Mouse (Mus musculus) splenic B cell, adult 2 months (primary cell): Measurements from ENCODE around the gene Trpm2.
"Not testable (repeated sequence)": the region's sequence is repeated elsewhere in the genome, so short reads cannot be mapped to it uniquely, and the experiment has no call there.

Source experiments
- DNase-seq: peaks from one replicate; pipeline ENCODE4 v3.0.0-alpha.2; 2011; ENCODE audit warnings: low read depth, low spot score
- H3K27me3 ChIP-seq: 2 replicates; pipeline ENCODE4 v1.6.1; 2012; ENCODE audit warnings: mild to moderate bottlenecking, low read length, moderate library complexity, mixed read lengths; ENCODE audit not compliant: control insufficient read depth, poor library complexity, insufficient read depth, severe bottlenecking
- H3K36me3 ChIP-seq: 2 replicates; pipeline ENCODE4 v1.6.1; 2012; ENCODE audit warnings: mild to moderate bottlenecking, low read length, moderate library complexity, mixed read lengths; ENCODE audit not compliant: control insufficient read depth, poor library complexity, insufficient read depth, severe bottlenecking

Gene Trpm2

GRCm38 (mm10) chr10:77970481-77970880 is at the start of gene Trpm2:
TSS of gene Trpm2 (minus strand) at chr10:77970563.
- Histone ChIP-seq H3K36me3 (no peaks in the 10 kb centered on the region; the same call in 1 of the 2 replicates), H3K27me3 (no peaks in the 10 kb centered on the region)
- peak; percentile 53 for DNase-seq

DNA sequence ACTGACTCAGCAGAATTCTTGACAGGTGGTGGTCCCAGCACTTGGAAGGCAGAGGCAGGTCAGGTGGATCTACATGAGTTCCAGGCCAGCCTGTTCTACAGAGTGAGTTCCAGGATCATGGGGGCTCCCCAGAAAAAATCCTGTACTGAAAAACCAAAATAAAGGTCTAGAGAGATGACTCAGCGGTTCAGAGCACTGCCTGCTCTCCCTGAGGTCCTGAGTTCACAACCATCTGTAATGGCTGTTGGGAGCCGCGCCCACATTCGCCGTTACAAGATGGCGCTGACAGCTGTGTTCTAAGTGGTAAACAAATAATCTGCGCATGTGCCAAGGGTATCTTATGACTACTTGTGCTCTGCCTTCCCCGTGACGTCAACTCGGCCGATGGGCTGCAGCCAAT is 49.6 kb upstream of the Trpm2 start:
- H3K27me3 ChIP-seq, H3K36me3 ChIP-seq, DNase-seq: not testable (repeated sequence)

DNA sequence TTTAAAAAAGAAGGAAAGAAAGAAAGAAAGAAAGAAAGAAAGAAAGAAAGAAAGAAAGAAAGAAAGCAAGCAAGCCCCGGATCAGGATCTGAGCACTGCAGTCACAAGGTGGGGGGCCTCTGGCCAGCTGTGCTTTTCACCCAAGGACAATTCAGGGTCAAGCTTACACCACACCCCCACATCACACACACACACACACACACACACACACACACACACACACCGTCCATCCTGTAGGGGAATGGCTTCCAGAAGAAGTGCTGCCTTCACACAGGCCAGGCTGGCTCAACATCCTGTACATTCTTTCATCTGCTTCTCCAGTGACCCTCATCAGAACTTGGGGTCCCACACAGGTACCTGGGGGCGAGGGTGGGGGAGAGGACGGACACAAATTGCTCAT is 48.9 kb upstream of the Trpm2 start:
- no peak for DNase-seq
- no peaks in the 10 kb centered on the region for H3K27me3 ChIP-seq
- no peaks in the 10 kb centered on the region for H3K36me3 ChIP-seq

DNA sequence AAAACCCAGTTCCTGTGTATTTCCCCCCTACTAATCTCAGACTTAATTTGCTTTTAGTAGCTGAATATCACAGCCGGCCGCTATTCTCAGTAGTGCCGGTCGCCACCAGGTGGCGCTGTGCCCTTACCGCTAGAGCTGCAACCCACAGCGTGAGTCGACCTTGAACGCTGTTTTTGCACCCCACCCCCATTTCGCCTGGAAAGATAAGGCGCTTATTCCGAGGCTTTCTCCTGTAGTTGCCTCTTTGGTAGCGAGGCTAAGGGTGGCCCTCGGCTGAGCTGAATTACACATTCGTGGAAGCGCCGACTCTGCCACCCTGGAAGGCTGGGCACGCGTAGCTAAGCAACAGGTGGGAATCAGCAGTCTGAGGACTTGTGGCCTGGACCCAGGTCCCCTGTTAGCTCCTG is 48.4 kb upstream of the Trpm2 start:
- peak; percentile 90 for DNase-seq
- Histone ChIP-seq H3K36me3 (no peaks in the 10 kb centered on the region), H3K27me3 (no peaks in the 10 kb centered on the region)

DNA sequence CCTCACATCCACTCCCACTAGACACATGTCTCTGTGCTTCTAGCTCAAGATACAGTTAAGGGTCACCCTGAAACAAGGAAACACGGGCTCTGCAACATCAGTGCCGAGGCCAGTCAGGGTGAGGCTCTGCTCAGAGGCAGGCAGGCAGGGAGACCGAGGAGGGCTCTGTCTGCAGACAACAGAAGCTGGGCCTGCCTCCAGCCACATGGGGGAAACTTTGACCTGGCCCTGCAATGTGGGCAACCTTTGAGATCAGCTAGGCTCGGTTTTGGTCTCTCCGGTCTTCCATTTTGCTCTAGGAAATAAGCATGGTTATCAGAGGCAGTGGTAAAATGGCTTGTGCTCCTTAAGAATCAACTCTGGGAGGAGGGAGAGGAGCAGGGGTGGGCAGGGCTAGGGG is 46.0 kb upstream of the Trpm2 start:
- Histone ChIP-seq H3K27me3 (no peaks in the 10 kb centered on the region), H3K36me3 (no peaks in the 10 kb centered on the region)
- no peak for DNase-seq

DNA sequence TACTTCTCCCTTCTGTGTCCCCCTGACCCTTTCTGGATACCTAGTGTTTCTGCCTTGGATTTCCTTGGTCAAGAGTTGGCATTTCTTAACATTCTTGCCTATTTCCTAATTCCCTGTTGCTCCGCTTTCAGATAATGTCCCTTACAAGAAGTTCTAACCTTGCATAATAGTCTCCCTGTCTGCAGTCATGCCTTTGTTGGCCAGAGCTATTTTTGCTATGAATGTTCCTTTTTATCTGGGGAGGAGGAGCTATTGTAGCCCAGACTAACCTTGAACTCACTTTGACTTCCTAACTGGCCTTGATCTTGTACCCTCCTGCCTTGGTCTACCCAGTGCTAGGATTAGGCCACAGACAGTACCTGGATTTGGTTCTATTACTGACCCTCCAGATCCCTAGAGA is 45.1 kb upstream of the Trpm2 start:
- no peaks in the 10 kb centered on the region for H3K27me3 ChIP-seq
- DNase-seq = no peak
- no peaks in the 10 kb centered on the region for H3K36me3 ChIP-seq

GRCm38 (mm10) chr10:78012661-78013495 is 42.5 kb upstream of the Trpm2 start:
- no peaks in the 10 kb centered on the region for H3K27me3 ChIP-seq
- DNase-seq = no peak
- H3K36me3 ChIP-seq = no peaks in the 10 kb centered on the region

DNA sequence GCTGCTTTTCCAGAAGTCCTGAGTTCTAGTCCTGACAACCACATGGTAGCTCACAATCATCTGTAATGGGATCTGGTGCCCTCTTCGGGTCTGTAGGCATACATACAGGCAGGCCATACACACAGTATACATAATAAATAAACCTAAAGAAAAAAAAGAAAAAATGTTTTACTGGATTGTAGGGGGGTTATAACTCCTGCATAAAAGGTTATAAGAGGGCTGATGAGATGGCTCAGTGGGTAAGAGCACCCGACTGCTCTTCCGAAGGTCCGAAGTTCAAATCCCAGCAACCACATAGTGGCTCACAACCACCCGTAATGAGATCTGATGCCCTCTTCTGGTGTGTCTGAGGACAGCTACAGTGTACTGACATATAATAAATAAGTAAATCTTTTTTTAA is 40.8 kb upstream of the Trpm2 start:
- not testable (repeated sequence) for DNase-seq

DNA sequence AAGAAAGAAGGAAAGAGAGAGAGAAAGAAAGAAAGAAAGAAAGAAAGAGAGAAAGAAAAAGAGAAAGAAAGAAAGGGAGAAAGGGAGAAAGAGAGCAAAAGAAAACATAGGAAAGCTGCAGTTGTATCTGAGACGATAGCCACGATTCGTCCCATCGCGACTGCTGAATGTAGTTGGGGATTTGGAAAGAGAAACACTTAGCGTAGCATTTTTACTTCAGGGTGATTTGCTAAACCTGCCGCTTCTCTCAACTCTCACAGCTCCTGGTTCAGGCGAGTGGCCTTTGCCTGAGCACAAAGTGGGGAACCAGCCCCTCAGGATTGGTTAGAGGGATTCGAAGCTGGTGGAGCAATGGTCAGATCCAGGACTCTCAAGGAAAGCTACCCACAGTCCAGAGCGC is 40.0 kb upstream of the Trpm2 start:
- Histone ChIP-seq H3K36me3 (no peaks in the 10 kb centered on the region), H3K27me3 (no peaks in the 10 kb centered on the region)
- no peak for DNase-seq

More for the DNA sequence above, 40.8 kb upstream of the Trpm2 start:
- H3K36me3 ChIP-seq, H3K27me3 ChIP-seq: not testable (repeated sequence)

DNA sequence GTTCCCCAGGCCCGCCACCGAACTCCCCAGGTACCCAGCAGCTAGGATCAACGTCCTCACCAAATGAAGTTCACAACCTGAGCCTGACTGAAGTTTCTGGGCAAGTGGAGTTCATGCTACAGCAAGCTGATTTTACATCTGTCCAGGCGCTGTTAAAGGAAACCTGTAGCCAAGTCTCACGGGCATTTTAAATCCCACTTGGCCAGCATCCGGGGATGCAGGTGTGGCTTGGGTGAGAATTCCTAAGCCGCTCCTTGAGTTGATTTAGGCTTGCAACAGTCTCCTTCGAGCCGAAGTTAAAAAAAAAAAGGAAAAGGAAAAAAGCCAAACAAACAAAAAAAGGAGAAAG is 39.6 kb upstream of the Trpm2 start, which contains the start of gene Pfkl:
Gene Pfkl, minus strand, starts transcription at position 139 of the 349 bp plus-strand sequence.
- Histone ChIP-seq H3K27me3 (no peaks in the 10 kb centered on the region), H3K36me3 (no peaks in the 10 kb centered on the region)
- DNase-seq = no peak

- Histone ChIP-seq H3K27me3 (no peaks in the 10 kb centered on the region), H3K36me3 (no peaks in the 10 kb centered on the region; the same call in 1 of the 2 replicates)
- peak; percentile 97 for DNase-seq
These were observed 39.0 kb upstream of the Trpm2 start for GRCm38 (mm10) chr10:78009184-78009944.

- DNase-seq = no peak
These were observed 37.8 kb upstream of the Trpm2 start for GRCm38 (mm10) chr10:78008169-78008568.

GRCm38 (mm10) chr10:78007203-78007602 is 36.8 kb upstream of the Trpm2 start:
- no peaks in the 10 kb centered on the region for H3K27me3 ChIP-seq
- no peak for DNase-seq
- H3K36me3 ChIP-seq = no peaks in the 10 kb centered on the region; the same call in 1 of the 2 replicates

More at GRCm38 (mm10) chr10:78008169-78008568, 37.8 kb upstream of the Trpm2 start:
- no peaks in the 10 kb centered on the region for H3K27me3 ChIP-seq
- H3K36me3 ChIP-seq = no peaks in the 10 kb centered on the region; the same call in 1 of the 2 replicates

DNA sequence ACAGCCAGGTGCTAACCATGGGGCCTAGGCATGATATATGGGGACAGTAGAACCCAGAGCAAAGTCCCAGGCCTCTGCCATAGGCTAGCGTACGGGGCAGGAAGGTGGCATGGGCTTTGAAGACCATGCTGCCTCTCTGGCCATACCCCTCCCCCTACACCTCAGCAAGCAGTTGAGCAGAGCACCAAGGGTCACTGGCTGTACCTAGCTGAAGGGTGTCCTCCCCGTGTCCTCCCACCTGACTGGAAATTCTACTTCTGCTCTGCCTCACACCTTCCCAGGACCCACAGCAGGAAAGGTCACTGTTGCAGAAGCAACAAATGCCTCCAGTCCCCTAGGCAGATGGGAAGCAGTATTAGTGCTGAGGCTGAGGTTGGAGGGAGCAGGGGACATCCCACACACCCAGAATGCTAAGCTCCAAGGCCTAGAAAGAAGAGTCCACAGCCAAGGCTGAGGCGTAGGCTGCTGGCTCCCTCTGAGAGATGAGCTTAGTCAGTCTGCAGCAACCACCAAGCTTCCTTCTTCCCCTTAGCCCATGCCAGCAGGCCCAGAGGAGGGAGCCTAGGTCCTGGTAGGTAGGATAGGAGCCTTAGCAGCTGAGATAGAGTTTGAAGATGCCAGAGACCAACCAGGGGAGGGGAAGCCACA is 35.6 kb upstream of the Trpm2 start:
- H3K27me3 ChIP-seq = no peaks in the 10 kb centered on the region
- no peak for DNase-seq
- no peaks in the 10 kb centered on the region; the same call in 1 of the 2 replicates for H3K36me3 ChIP-seq
